Mouse (Mus musculus) CH12.LX (cell line): ENCODE measurements around the gene Tagln2. TPM values are rescaled to one million over a fixed set of nuclear protein-coding genes. Genes with fewer than 3 reads are reported as not detected.

Experiments used
- DNase-seq: peaks from one replicate; pipeline ENCODE4 v3.0.0-alpha.2; 2013; ENCODE audit errors: extremely low read depth
- H3K27ac ChIP-seq: 2 replicates; pipeline ENCODE4 v1.5.1; 2012; ENCODE audit warnings: low read depth, mild to moderate bottlenecking, control low read depth, moderate library complexity; ENCODE audit not compliant: insufficient read depth
- H3K27me3 ChIP-seq: replicated peaks from 2 replicates; pipeline ENCODE3; 2012; ENCODE audit warnings: inconsistent platforms
- H3K36me3 ChIP-seq, 2 experiments: replicated peaks in 1 of 2; 2 replicates each; pipeline versions ENCODE3 to v1.6.1; 2012; ENCODE audit warnings: inconsistent platforms in 1 of 2, low read length in 1 of 2, mild to moderate bottlenecking in 1 of 2, mixed read lengths in 1 of 2, moderate library complexity in 1 of 2; ENCODE audit not compliant: control insufficient read depth in 1 of 2, insufficient read depth in 1 of 2
- H3K4me1 ChIP-seq, 2 experiments: 2 replicates each; pipeline ENCODE4 v1.6.1; 2012; ENCODE audit warnings: inconsistent platforms in 1 of 2, moderate library complexity in 1 of 2; ENCODE audit not compliant: insufficient read depth in 2 of 2, control insufficient read depth in 1 of 2
- H3K4me2 ChIP-seq: 2 replicates; pipeline ENCODE4 v1.6.1; 2012; ENCODE audit warnings: low read depth, mild to moderate bottlenecking, control low read depth; ENCODE audit not compliant: poor library complexity, insufficient read depth, severe bottlenecking
- H3K4me3 ChIP-seq, 3 experiments: fragments of 150-350 bp in 1 of 3; sonication (generic) in 1 of 3; replicated peaks in 1 of 3; 2 replicates each; pipeline versions ENCODE3 to v1.5.1; 2011 to 2012; ENCODE audit warnings: low read depth in 2 of 3, low read length in 2 of 3, mild to moderate bottlenecking in 2 of 3, moderate library complexity in 2 of 3, control low read depth in 1 of 3, improper control_type of control experiment in 1 of 3, inconsistent platforms in 1 of 3, mixed read lengths in 1 of 3; ENCODE audit not compliant: poor library complexity in 1 of 3
- H3K79me2 ChIP-seq: replicated peaks from 2 replicates; pipeline ENCODE4 v1.6.1; 2012; ENCODE audit warnings: mild to moderate bottlenecking, moderate library complexity; ENCODE audit not compliant: control insufficient read depth, poor library complexity, insufficient read depth, severe bottlenecking; ENCODE audit errors: extremely low read depth
- H3K9ac ChIP-seq: 2 replicates; pipeline ENCODE4 v1.6.1; 2012; ENCODE audit warnings: low read depth, mild to moderate bottlenecking, control low read depth, moderate library complexity; ENCODE audit not compliant: insufficient read depth
- H3K9me3 ChIP-seq: replicated peaks from 2 replicates; pipeline ENCODE3; 2012; ENCODE audit warnings: low read length, inconsistent platforms, mixed read lengths
- BHLHE40 ChIP-seq: IDR thresholded peaks from 2 replicates; pipeline ENCODE4 v1.6.1; 2011; ENCODE audit warnings: mild to moderate bottlenecking, low read depth, low read length, improper control_type of control experiment
- CHD2 ChIP-seq: IDR thresholded peaks from 2 replicates; pipeline ENCODE4 v1.6.1; 2011; ENCODE audit warnings: low read length, improper control_type of control experiment
- CTCF ChIP-seq, 2 experiments: IDR thresholded peaks in 1 of 2; conservative IDR thresholded peaks in 1 of 2; 2 replicates each; pipeline ENCODE4 v1.5.1; 2011 to 2012; ENCODE audit warnings: low read depth in 2 of 2, low read length in 2 of 2, improper control_type of control experiment in 1 of 2, inconsistent platforms in 1 of 2, mild to moderate bottlenecking in 1 of 2, moderate library complexity in 1 of 2
- ELF1 ChIP-seq: IDR thresholded peaks from 2 replicates; pipeline ENCODE4 v1.6.1; 2014; ENCODE audit warnings: low read depth, mild to moderate bottlenecking, inconsistent platforms, low read length, improper control_type of control experiment
- ETS1 ChIP-seq: conservative IDR thresholded peaks from 2 replicates; pipeline ENCODE4 v1.6.1; 2012; ENCODE audit warnings: low read depth, mild to moderate bottlenecking, inconsistent platforms, low read length, improper control_type of control experiment, moderate library complexity
- GABPA ChIP-seq: IDR thresholded peaks from 2 replicates; pipeline ENCODE4 v1.6.1; 2012; ENCODE audit warnings: low read depth, low read length, improper control_type of control experiment, inconsistent platforms; ENCODE audit not compliant: insufficient replicate concordance
- IRF4 ChIP-seq: IDR thresholded peaks from 2 replicates; pipeline ENCODE4 v1.6.1; 2014; ENCODE audit warnings: low read depth, mild to moderate bottlenecking, inconsistent platforms, low read length, improper control_type of control experiment
- JUN ChIP-seq: IDR thresholded peaks from 2 replicates; pipeline ENCODE4 v1.6.1; 2011; ENCODE audit warnings: low read depth, mild to moderate bottlenecking, low read length, improper control_type of control experiment, moderate library complexity; ENCODE audit not compliant: insufficient read depth
- MAFK ChIP-seq: IDR thresholded peaks from 2 replicates; pipeline ENCODE4 v1.6.1; 2011; ENCODE audit warnings: low read length, improper control_type of control experiment; ENCODE audit not compliant: insufficient replicate concordance
- MAX ChIP-seq: IDR thresholded peaks from 2 replicates; pipeline ENCODE4 v1.6.1; 2011; ENCODE audit warnings: low read length, improper control_type of control experiment
- MEF2A ChIP-seq: IDR thresholded peaks from 2 replicates; pipeline ENCODE4 v1.6.1; 2014; ENCODE audit warnings: low read depth, mild to moderate bottlenecking, inconsistent platforms, low read length, improper control_type of control experiment, borderline replicate concordance
- NRF1 ChIP-seq: IDR thresholded peaks from 2 replicates; pipeline ENCODE4 v1.6.1; 2014; ENCODE audit warnings: low read depth, mild to moderate bottlenecking, inconsistent platforms, low read length, improper control_type of control experiment, moderate library complexity
- PAX5 ChIP-seq: IDR thresholded peaks from 2 replicates; pipeline ENCODE4 v1.6.1; 2012; ENCODE audit warnings: low read length, inconsistent platforms, mixed read lengths
- POLR2A ChIP-seq: IDR thresholded peaks from 2 replicates; pipeline ENCODE4 v1.6.1; 2011; ENCODE audit warnings: low read depth, mild to moderate bottlenecking, improper control_type of control experiment, low read length
- RCOR1 ChIP-seq: conservative IDR thresholded peaks from 2 replicates; pipeline ENCODE4 v1.6.1; 2012; ENCODE audit warnings: low read depth, mild to moderate bottlenecking, inconsistent platforms, low read length, improper control_type of control experiment
- SMC3 ChIP-seq: IDR thresholded peaks from 2 replicates; pipeline ENCODE4 v1.6.1; 2011; ENCODE audit warnings: low read depth, low read length, improper control_type of control experiment
- TCF12 ChIP-seq: IDR thresholded peaks from 2 replicates; pipeline ENCODE4 v1.6.1; 2014; ENCODE audit warnings: low read depth, mild to moderate bottlenecking, inconsistent platforms, low read length, improper control_type of control experiment
- USF2 ChIP-seq: conservative IDR thresholded peaks from 2 replicates; pipeline ENCODE4 v1.6.1; 2011; ENCODE audit warnings: low read depth, low read length, improper control_type of control experiment
- ZNF384 ChIP-seq: IDR thresholded peaks from 2 replicates; pipeline ENCODE4 v1.6.1; 2012; ENCODE audit warnings: low read depth, low read length, improper control_type of control experiment, inconsistent platforms
- dilution Hi-C: fragments of 300-500 bp; cut with MboI; formaldehyde crosslinking; loops from 2 replicates; pipeline ENCODE4 v1.14.3; 2020; ENCODE audit warnings: low sequenced_read_pairs; ENCODE audit not compliant: extremely low pct_unique_long_range_greater_than_20kb, extremely low pct_ligation_motif_present
- in situ Hi-C: fragments of 300-500 bp; cut with MboI; formaldehyde crosslinking; loops from 3 replicates; pipeline ENCODE4 v1.14.3; 2019; ENCODE audit warnings: low sequenced_read_pairs, low pct_ligation_motif_present, low pct_unique_long_range_greater_than_20kb, mixed read lengths
- polyA plus RNA-seq: library from polyadenylated mRNA; unstranded; fragments of >175 nt; gene quantifications from 2 replicates; pipeline ENCODE4 v1.2.1, GENCODE M21; 2012; ENCODE audit warnings: low read depth; ENCODE audit not compliant: insufficient read length
- total RNA-seq, 2 experiments: library from RNA; depleted of rRNA; stranded (reverse); fragments of 300-350 nt in 1 of 2; fragments of >200 nt in 1 of 2; gene quantifications; 2 replicates each; pipeline ENCODE4 v1.2.3; 2012 to 2014

The Tagln2 gene
- total and polyA plus RNA-seq, 3 experiments = 172 to 337 (median 206) TPM

DNA sequence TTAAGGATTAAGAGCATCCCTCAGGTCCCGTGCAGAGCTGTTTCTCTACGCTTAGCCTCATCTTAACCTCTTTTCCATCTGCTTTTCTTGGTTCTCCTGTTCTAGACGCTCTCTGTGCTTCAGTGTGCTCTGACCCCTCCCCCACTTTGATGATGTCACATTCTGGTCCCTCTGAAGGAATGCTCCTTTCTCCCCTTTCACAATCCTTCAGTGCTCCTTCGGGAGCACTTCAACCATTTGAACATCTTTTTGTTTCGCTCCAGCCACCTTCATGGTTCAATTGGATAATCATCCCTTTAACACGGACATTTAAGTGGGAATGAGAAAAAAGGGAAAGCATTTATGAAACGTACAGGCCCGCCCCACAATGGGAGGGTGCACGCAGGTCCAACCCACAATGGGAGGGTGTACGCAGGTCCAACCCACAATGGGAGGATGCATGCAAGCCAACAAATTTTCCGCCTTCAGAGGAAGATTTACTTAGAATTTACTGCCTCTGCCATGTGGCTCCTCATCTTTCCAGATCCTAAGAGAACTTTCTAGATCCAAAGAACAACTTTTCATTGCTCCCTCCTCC lies 31.5 kb upstream of the Tagln2 start (continued):
- no peak for TF ChIP-seq USF2
- TF ChIP-seq MAX = 0 out of 2 replicates have a peak, but pooled peaks have one; percentile 7
- TF ChIP-seq MAFK = no peak
- TF ChIP-seq MEF2A = no peak
- TF ChIP-seq CTCF (conservative IDR thresholded peaks at IDR 0.05 in 1 of 2, IDR thresholded peaks at IDR 0.05 in 1 of 2; ENCODE audit: low read depth in 2 of 2, low read length in 2 of 2) = no peak
- TF ChIP-seq CHD2 = peak; percentile 64; the same call in 1 of the 2 replicates
- TF ChIP-seq ETS1 = no peak
- no peak for TF ChIP-seq GABPA
- no peak for TF ChIP-seq IRF4
- no peak for TF ChIP-seq SMC3
- TF ChIP-seq BHLHE40 = 0 out of 2 replicates have a peak, but pooled peaks have one; percentile 13
- TF ChIP-seq ZNF384 = no peak
- no peak for TF ChIP-seq TCF12
- TF ChIP-seq, all 38 proteins: peak for 8

DNA sequence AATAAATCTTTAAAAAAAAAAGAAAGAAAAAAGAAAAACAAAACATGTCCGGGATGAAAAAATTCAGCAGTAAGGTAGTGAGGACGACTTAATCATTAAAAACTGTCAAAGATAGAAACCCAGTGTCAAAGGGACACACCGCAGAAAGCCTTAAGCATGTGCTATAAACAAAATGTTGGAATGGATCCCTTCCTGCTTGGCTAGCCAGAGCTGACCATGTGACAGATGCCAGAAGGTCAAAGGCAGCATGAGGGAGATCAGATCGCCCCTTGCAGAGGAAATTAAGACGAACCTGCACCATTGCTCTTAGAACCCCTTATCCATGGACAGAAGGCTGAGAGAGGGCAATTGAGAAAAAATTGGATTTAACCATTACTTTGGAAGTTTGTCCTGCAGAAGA lies 30.5 kb upstream of the Tagln2 start:
- TF ChIP-seq RCOR1 (no peak), JUN (no peak), POLR2A (no peak), ZNF384 (no peak), ETS1 (no peak), BHLHE40 (no peak)
- Histone ChIP-seq H3K27me3 (peaks cover 2% of the 10 kb centered on the region), H3K36me3 (no peaks in the 10 kb centered on the region), H3K4me3 (no peak overlapping the region), H3K27ac (no peak overlapping the region), H3K9ac (no peak overlapping the region), H3K4me2 (no peak overlapping the region), H3K9me3 (peaks cover 4% of the 10 kb centered on the region), H3K4me1 (peaks cover 5 to 15% of the 10 kb centered on the region in 2 experiments), H3K79me2 (no peaks in the 10 kb centered on the region)
- in situ Hi-C loops (no loop called here), dilution Hi-C loops (no loop called here)
- DNase-seq = no peak

DNA sequence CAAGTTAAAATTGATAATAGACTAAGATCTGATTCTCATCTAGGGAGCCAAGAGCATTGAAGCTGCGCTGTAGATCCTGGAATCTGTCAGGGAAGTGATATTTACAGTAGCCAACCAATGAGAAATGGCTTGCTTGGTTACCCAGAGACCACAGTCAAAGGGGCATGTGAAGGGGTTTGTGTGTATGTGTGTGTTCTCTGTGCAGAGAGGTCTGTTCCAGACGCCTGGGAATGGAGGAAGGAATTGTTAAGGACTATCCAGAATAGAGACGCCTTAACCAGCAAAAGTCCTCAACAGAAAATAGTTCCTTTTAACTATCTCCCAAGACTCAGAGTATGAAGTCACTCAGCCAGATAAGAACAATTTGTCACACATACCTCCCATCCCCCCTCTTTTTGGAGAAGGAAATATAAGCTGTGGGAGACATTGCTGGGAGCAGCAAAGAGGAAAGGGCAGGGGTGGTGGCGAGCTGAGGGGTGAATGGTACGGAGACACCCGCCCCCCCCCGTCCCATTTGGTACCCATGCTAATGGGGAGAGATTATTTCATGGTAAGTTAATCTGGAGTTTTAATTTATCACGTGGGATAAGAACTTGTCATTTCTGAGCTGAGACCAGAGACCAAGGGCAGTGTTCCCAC lies 29.9 kb upstream of the Tagln2 start:
- peaks cover 2% of the 10 kb centered on the region for H3K27me3 ChIP-seq
- dilution Hi-C loops (no loop called here), in situ Hi-C loops (no loop called here)
- no peak overlapping the region for H3K9ac ChIP-seq
- H3K79me2 ChIP-seq = no peaks in the 10 kb centered on the region
- no peaks in the 10 kb centered on the region for H3K36me3 ChIP-seq
- TF ChIP-seq NRF1 = no peak
- TF ChIP-seq MAX = no peak
- no peak for TF ChIP-seq ELF1
- TF ChIP-seq PAX5 = no peak
- no peak overlapping the region for H3K4me3 ChIP-seq
- H3K4me2 ChIP-seq = no peak overlapping the region
- H3K4me1 ChIP-seq = peaks cover 11 to 20% of the 10 kb centered on the region in 2 experiments
- peaks cover 4% of the 10 kb centered on the region for H3K9me3 ChIP-seq
- no peak overlapping the region for H3K27ac ChIP-seq
- no peak for DNase-seq
